Mouse (Mus musculus): Measurements from ENCODE around the gene Rpl21.

DNA sequence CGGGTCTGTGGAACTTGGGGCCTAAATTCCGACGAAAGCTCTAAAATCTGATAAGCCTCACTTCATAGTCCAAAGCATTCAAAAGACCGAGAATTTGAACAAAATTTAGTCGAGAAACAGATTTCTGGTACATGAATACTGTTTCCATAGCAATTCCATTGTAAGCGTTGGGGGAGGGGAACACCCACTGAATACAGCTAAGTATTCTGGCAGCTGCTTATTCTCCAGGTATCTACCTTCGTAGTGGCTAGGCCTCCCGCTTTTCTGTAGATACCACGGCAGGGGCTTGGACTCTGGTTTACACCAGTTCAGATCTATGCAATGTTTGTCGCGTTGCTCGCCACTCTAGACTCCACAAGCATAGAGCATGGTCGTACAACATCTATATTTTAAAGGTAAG lies 37.0 kb upstream of the Rpl21 start:
- TF ChIP-seq USF1 (IDR thresholded peaks at IDR 0.05; ENCODE audit: low read depth) (no peak), FOSL1 (IDR thresholded peaks at IDR 0.05; ENCODE audit: insufficient read depth, low read length, poor library complexity, severe bottlenecking) (no peak), CTCF (IDR thresholded peaks at IDR 0.05; ENCODE audit: control insufficient read depth, insufficient read depth, insufficient read length) (no peak)

Data from C2C12 (cell line).